Mouse (Mus musculus) right cerebral cortex, postnatal 4 days (tissue): ENCODE data around the gene Wdhd1.

ENCODE experiments used
- DNase-seq: peaks from one replicate; pipeline ENCODE4 v3.0.0-alpha.2; 2022

Wdhd1 gene

GRCm38 (mm10) chr14:47279058-47279457, 2.4 kb upstream of the Wdhd1 start:
- no peak for DNase-seq

- no peak for DNase-seq
Observed at GRCm38 (mm10) chr14:47276036-47276603, 537 bp downstream of the Wdhd1 start.

- no peak for DNase-seq
Observed at GRCm38 (mm10) chr14:47275417-47275816, 1.2 kb downstream of the Wdhd1 start.

- no peak for DNase-seq
Observed at GRCm38 (mm10) chr14:47273751-47274150, 2.9 kb downstream of the Wdhd1 start.

GRCm38 (mm10) chr14:47269706-47270105, 7.0 kb downstream of the Wdhd1 start:
- DNase-seq, result no peak

- no peak for DNase-seq
Observed at GRCm38 (mm10) chr14:47269056-47269455, 7.6 kb downstream of the Wdhd1 start.

GRCm38 (mm10) chr14:47265829-47266228, 10.8 kb downstream of the Wdhd1 start:
- DNase-seq, result no peak

- DNase-seq, result no peak
Observed at GRCm38 (mm10) chr14:47264866-47265265, 11.8 kb downstream of the Wdhd1 start.

- DNase-seq, result no peak
Observed at GRCm38 (mm10) chr14:47249839-47250238, 26.8 kb downstream of the Wdhd1 start.

- no peak for DNase-seq
Observed at GRCm38 (mm10) chr14:47242753-47243152, 33.9 kb downstream of the Wdhd1 start.

- no peak for DNase-seq
Observed at GRCm38 (mm10) chr14:47241046-47241445, 35.6 kb downstream of the Wdhd1 start.

GRCm38 (mm10) chr14:47240600-47240999, 36.1 kb downstream of the Wdhd1 start:
- no peak for DNase-seq

GRCm38 (mm10) chr14:47237286-47237685, 39.4 kb downstream of the Wdhd1 start:
- DNase-seq, result no peak

- no peak for DNase-seq
Observed at GRCm38 (mm10) chr14:47236491-47236890, 40.2 kb downstream of the Wdhd1 start.

- no peak for DNase-seq
Observed at GRCm38 (mm10) chr14:47234526-47235250, 42.0 kb downstream of the Wdhd1 start.

GRCm38 (mm10) chr14:47234032-47234431, 42.6 kb downstream of the Wdhd1 start:
- no peak for DNase-seq

- DNase-seq, result no peak
Observed at GRCm38 (mm10) chr14:47233602-47234001, 43.1 kb downstream of the Wdhd1 start.

GRCm38 (mm10) chr14:47229796-47230376, 46.8 kb downstream of the Wdhd1 start:
- no peak for DNase-seq

GRCm38 (mm10) chr14:47225931-47226330, 50.7 kb downstream of the Wdhd1 start:
- no peak for DNase-seq

GRCm38 (mm10) chr14:47224476-47225325, 52.0 kb downstream of the Wdhd1 start:
- no peak for DNase-seq

- no peak for DNase-seq
Observed at GRCm38 (mm10) chr14:47222631-47223450, 53.8 kb downstream of the Wdhd1 start.

- DNase-seq, result no peak
Observed at GRCm38 (mm10) chr14:47221567-47221966, 55.1 kb downstream of the Wdhd1 start.
